Mouse (Mus musculus): ENCODE data around the gene Cdkn2d. TPM values are rescaled to one million over a fixed set of nuclear protein-coding genes. Genes with fewer than 3 reads are reported as not detected.
A peak's percentile ranks its signal among the peaks of the same experiment; 100 is the strongest.

Cdkn2d gene
- polyA plus RNA-seq, 1 experiment from 2014 or later = 74.3 TPM

DNA sequence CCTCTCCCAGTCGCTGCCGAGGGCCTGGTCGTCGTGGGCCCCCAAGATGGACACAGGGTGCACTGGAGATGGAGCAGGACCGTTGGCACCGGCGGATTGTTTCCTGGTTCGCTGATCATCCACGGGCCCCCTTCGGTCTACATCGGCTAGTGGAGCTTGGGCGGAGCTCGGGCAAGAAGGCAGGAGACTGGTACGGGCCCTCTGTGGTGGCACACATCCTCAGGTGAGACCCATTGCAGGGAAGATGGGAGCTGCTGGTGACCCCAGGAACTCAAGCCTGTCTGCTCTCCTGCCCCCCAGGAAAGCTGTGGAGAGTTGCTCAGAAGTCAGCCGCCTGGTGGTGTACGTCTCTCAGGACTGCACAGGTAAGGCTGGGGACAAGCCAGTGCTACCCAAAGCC lies 22.9 kb downstream of the Cdkn2d start:
- Histone ChIP-seq H3K4me2 (ENCODE audit: low read depth, low read length) (no peak overlapping the region), H3K4me1 (ENCODE audit: insufficient read depth) (peaks cover 26% of the 10 kb centered on the region)

DNA sequence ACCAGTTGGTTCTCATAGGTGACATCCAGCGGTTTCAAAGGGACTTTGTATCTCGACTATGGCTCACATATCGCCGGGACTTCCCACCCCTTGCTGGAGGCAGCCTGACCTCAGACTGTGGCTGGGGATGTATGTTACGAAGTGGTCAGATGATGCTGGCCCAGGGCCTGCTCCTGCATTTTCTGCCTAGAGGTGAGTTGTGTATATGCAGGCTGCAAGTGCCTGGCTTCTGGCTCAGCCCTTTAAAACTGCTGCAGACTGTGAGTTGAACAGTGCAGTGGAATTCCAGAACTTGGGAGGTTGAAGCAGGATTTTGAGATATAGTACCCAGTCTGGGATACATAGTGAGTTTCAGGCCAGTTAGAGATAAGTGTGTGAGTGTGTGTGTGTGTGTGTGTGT lies 24.3 kb downstream of the Cdkn2d start:
- H3K4me3 ChIP-seq (ENCODE audit: low read depth, low read length) = peak overlapping the region; percentile 94
- no peaks in the 10 kb centered on the region for H3K27me3 ChIP-seq (ENCODE audit: insufficient read depth, low read length)
- peak overlapping the region; percentile 72 for H3K4me2 ChIP-seq (ENCODE audit: low read depth, low read length)
- no peak for DNase-seq
- H3K4me1 ChIP-seq (ENCODE audit: insufficient read depth) = peaks cover 30% of the 10 kb centered on the region
- H3K36me3 ChIP-seq (replicated peaks; ENCODE audit: insufficient read depth, low read length) = peaks cover 53% of the 10 kb centered on the region
- H3K9ac ChIP-seq (replicated peaks) = peak overlapping the region; percentile 89; the same call in 1 of the 2 replicates
- H3K27ac ChIP-seq (ENCODE audit: low read depth) = peak overlapping the region; percentile 97; the same call in 1 of the 2 replicates
- ATAC-seq = no peak
- 85% methylated on average over 5 of the region's 5 CpGs for WGBS (ENCODE audit: insufficient replicate concordance)
- H3K9me3 ChIP-seq (ENCODE audit: low read length) = no peaks in the 10 kb centered on the region
- TF ChIP-seq EP300 (IDR thresholded peaks at IDR 0.05; ENCODE audit: low read depth) = no peak

More for the DNA sequence above, 22.9 kb downstream of the Cdkn2d start:
- DNase-seq = no peak
- Histone ChIP-seq H3K9me3 (ENCODE audit: low read length) (no peaks in the 10 kb centered on the region), H3K36me3 (replicated peaks; ENCODE audit: insufficient read depth, low read length) (peaks cover 67% of the 10 kb centered on the region), H3K4me3 (ENCODE audit: low read depth, low read length) (no peak overlapping the region), H3K27ac (ENCODE audit: low read depth) (no peak overlapping the region), H3K27me3 (ENCODE audit: insufficient read depth, low read length) (no peaks in the 10 kb centered on the region), H3K9ac (replicated peaks) (no peak overlapping the region)
- no peak for ATAC-seq
- WGBS (ENCODE audit: insufficient replicate concordance) = 94% methylated on average over 16 of the region's 16 CpGs
- TF ChIP-seq CTCF (IDR thresholded peaks at IDR 0.05; ENCODE audit: low read depth) (no peak), EP300 (IDR thresholded peaks at IDR 0.05; ENCODE audit: low read depth) (no peak)

DNA sequence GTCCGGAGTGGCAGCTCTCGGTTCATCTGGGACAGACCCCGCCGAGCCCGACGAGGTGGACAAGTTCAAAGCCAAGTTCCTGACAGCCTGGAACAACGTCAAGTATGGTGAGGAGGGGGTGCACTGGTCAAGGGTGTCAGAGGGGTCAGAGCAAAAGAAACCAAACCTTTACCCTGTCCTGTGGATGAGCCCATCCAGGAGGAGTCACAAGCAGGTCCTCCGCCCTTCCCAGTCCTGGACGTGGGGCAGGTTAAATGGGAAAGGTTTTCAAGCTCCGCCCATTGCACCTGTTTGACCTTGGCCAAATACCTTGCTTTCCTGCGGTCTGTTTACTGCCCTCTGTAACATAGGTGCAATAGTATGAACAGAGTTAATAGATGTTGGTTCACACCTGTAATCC lies 25.6 kb downstream of the Cdkn2d start:
- Histone ChIP-seq H3K9me3 (ENCODE audit: low read length) (no peaks in the 10 kb centered on the region), H3K4me2 (ENCODE audit: low read depth, low read length) (peak overlapping the region; percentile 72), H3K4me1 (ENCODE audit: insufficient read depth) (peaks cover 36% of the 10 kb centered on the region), H3K27ac (ENCODE audit: low read depth) (peak overlapping the region; percentile 97), H3K9ac (replicated peaks) (peak overlapping the region; percentile 89), H3K36me3 (replicated peaks; ENCODE audit: insufficient read depth, low read length) (peaks cover 40% of the 10 kb centered on the region), H3K27me3 (ENCODE audit: insufficient read depth, low read length) (no peaks in the 10 kb centered on the region), H3K4me3 (ENCODE audit: low read depth, low read length) (peak overlapping the region; percentile 94)
- DNase-seq = peak; percentile 72
- TF ChIP-seq EP300 (IDR thresholded peaks at IDR 0.05; ENCODE audit: low read depth) (no peak), CTCF (IDR thresholded peaks at IDR 0.05; ENCODE audit: low read depth) (no peak)
- ATAC-seq = peak; percentile 70
- 2% methylated on average over 11 of the region's 11 CpGs for WGBS (ENCODE audit: insufficient replicate concordance)

GRCm38 (mm10) chr9:21265000-21265561 lies 26.1 kb downstream of the Cdkn2d start, which contains the start of gene Atg4d:
Atg4d (plus strand) TSS chr9:21265293.
- 0 out of 2 replicates have a peak, but pooled peaks have one; percentile 1 for TF ChIP-seq CTCF (IDR thresholded peaks at IDR 0.05; ENCODE audit: low read depth)
- peak; percentile 82; the same call in 1 of the 2 replicates for TF ChIP-seq EP300 (IDR thresholded peaks at IDR 0.05; ENCODE audit: low read depth)
- H3K4me2 ChIP-seq (ENCODE audit: low read depth, low read length) = peak within 1 kb of the TSS; percentile 72
- peak within 1 kb of the TSS; percentile 89 for H3K9ac ChIP-seq (replicated peaks)
- H3K4me3 ChIP-seq (ENCODE audit: low read depth, low read length) = peak within 1 kb of the TSS; percentile 94
- H3K27ac ChIP-seq (ENCODE audit: low read depth) = peak within 1 kb of the TSS; percentile 97
- H3K36me3 ChIP-seq (replicated peaks; ENCODE audit: insufficient read depth, low read length) = peaks cover 35% of the 10 kb centered on the region
- WGBS (ENCODE audit: insufficient replicate concordance) = under 1% methylated on average over 48 of the region's 49 CpGs
- H3K4me1 ChIP-seq (ENCODE audit: insufficient read depth) = peaks cover 36% of the 10 kb centered on the region
- peak; percentile 99 for DNase-seq
- no peaks in the 10 kb centered on the region for H3K9me3 ChIP-seq (ENCODE audit: low read length)
- no peaks in the 10 kb centered on the region for H3K27me3 ChIP-seq (ENCODE audit: insufficient read depth, low read length)
- peak; percentile 94 for ATAC-seq

DNA sequence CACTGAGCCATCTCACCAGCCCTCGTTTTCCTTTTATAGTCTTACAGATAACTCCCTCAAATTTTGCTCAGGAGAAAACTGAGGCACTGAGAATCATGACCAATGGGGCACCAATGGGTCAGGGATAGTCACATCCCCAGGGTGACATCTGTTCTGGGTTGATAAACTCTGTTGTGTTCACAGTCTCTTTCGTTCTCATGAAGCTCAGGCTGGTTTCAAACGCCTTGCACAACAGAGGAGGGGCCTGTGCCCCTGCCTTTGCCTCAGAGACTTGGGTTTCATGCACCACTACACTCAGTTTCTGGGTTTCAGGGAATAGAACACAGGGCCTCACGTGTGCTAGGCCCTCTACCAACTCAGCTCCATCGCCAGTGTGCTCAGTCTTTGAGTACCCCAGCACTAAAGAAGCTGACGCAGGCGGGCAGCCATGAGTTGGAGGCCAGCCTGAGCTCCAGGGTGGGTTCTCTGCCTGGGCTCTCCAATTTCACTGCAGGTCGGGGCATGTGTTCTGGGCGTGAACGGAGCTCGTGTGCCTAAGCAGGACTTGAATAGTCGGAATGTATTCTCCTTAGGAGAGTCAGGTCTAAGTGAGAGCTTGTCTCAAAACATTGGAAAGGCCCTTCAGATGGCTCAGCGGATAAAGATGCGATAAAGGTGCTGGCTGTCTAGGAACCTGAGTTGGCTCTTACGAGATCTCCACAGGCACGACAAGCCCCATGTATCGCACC lies 26.8 kb downstream of the Cdkn2d start:
- Histone ChIP-seq H3K27ac (ENCODE audit: low read depth) (peak overlapping the region; percentile 97), H3K36me3 (replicated peaks; ENCODE audit: insufficient read depth, low read length) (peaks cover 30% of the 10 kb centered on the region), H3K4me1 (ENCODE audit: insufficient read depth) (peaks cover 36% of the 10 kb centered on the region), H3K4me3 (ENCODE audit: low read depth, low read length) (peak overlapping the region; percentile 94), H3K9me3 (ENCODE audit: low read length) (no peaks in the 10 kb centered on the region), H3K4me2 (ENCODE audit: low read depth, low read length) (peak overlapping the region; percentile 72), H3K9ac (replicated peaks) (peak overlapping the region; percentile 66), H3K27me3 (ENCODE audit: insufficient read depth, low read length) (no peaks in the 10 kb centered on the region)
- TF ChIP-seq EP300 (IDR thresholded peaks at IDR 0.05; ENCODE audit: low read depth) = peak; percentile 34; the same call in 1 of the 2 replicates
- TF ChIP-seq CTCF (IDR thresholded peaks at IDR 0.05; ENCODE audit: low read depth) = no peak
- 22% methylated on average over 17 of the region's 17 CpGs for WGBS (ENCODE audit: insufficient replicate concordance)
- no peak for DNase-seq
- peak; percentile 45 for ATAC-seq

GRCm38 (mm10) chr9:21261831-21262230 lies 29.4 kb downstream of the Cdkn2d start:
- Histone ChIP-seq H3K9me3 (ENCODE audit: low read length) (no peaks in the 10 kb centered on the region), H3K4me2 (ENCODE audit: low read depth, low read length) (no peak overlapping the region), H3K4me3 (ENCODE audit: low read depth, low read length) (no peak overlapping the region), H3K36me3 (replicated peaks; ENCODE audit: insufficient read depth, low read length) (peaks cover 5% of the 10 kb centered on the region), H3K4me1 (ENCODE audit: insufficient read depth) (peaks cover 34% of the 10 kb centered on the region), H3K27ac (ENCODE audit: low read depth) (no peak overlapping the region), H3K27me3 (ENCODE audit: insufficient read depth, low read length) (no peaks in the 10 kb centered on the region), H3K9ac (replicated peaks) (no peak overlapping the region)
- 27% methylated on average over 2 of the region's 2 CpGs for WGBS (ENCODE audit: insufficient replicate concordance)
- TF ChIP-seq CTCF (IDR thresholded peaks at IDR 0.05; ENCODE audit: low read depth) (no peak), EP300 (IDR thresholded peaks at IDR 0.05; ENCODE audit: low read depth) (no peak)
- DNase-seq (no peak), ATAC-seq (no peak)

Measured in liver, postnatal 0 days (tissue).